Mouse (Mus musculus) bone marrow, adult 2 months (tissue): ENCODE data around the gene Ptov1.
"Not testable (repeated sequence)": the region's sequence is repeated elsewhere in the genome, so short reads cannot be mapped to it uniquely, and the experiment has no call there.

Experiments used
- CTCF ChIP-seq: fragments of 200-500 bp; IDR thresholded peaks from 2 replicates; pipeline ENCODE4 v1.5.1; 2011; ENCODE audit warnings: low read length, control low read depth; ENCODE audit not compliant: control insufficient read depth, insufficient read depth
- POLR2A ChIP-seq: fragments of 200-500 bp; IDR thresholded peaks from 2 replicates; pipeline ENCODE4 v1.6.1; 2011; ENCODE audit warnings: low read depth, mild to moderate bottlenecking, control low read depth, low read length, borderline replicate concordance; ENCODE audit not compliant: control insufficient read depth

DNA sequence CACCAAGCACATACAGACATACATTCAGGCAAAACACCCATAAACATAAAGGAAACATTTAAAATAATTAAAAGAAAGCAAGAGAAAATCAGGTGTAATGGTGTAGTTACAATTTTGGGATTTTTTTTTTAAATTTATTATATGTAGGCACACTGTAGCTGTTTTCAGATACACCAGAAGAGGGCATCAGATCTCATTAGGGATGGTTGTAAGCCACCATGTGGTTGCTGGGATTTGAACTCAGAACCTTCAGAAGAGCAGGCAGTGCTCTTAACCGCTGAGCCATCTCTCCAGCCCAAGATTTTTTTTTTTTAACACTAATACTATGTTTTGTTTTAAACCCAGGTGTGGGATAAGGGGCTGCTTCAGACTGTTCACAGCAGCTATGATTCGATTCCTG lies 2.2 kb upstream of the Ptov1 start:
- TF ChIP-seq POLR2A, CTCF: not testable (repeated sequence)
